Mouse (Mus musculus) kidney, embryonic 15.5 days (tissue): ENCODE results near the gene Ttc9. TPM values are rescaled to one million over a fixed set of nuclear protein-coding genes. Genes with fewer than 3 reads are reported as not detected.

Source experiments
- ATAC-seq: fragments of 200-750 bp; cut with Nextera tagmentation; replicated peaks from 2 replicates; pipeline ENCODE4 v1.8.0; 2017; ENCODE audit warnings: moderate TSS enrichment; ENCODE audit not compliant: low FRiP score
- H3K27ac ChIP-seq: fragments of 300-500 bp; sonication (generic); 2 replicates; pipeline ENCODE4 v1.5.1; 2015; ENCODE audit warnings: mild to moderate bottlenecking, inconsistent platforms
- H3K27me3 ChIP-seq: fragments of 300-500 bp; sonication (generic); 2 replicates; pipeline ENCODE4 v1.6.1; 2015; ENCODE audit warnings: inconsistent platforms
- H3K36me3 ChIP-seq: fragments of 300-500 bp; sonication (generic); 2 replicates; pipeline ENCODE4 v1.6.1; 2015; ENCODE audit warnings: inconsistent platforms
- H3K4me1 ChIP-seq: fragments of 300-500 bp; sonication (generic); 2 replicates; pipeline ENCODE4 v1.6.1; 2015; ENCODE audit warnings: inconsistent platforms
- H3K4me2 ChIP-seq: fragments of 300-500 bp; sonication (generic); 2 replicates; pipeline ENCODE4 v1.6.1; 2015; ENCODE audit warnings: moderate library complexity, mild to moderate bottlenecking, inconsistent platforms
- H3K4me3 ChIP-seq: fragments of 300-500 bp; sonication (generic); replicated peaks from 2 replicates; pipeline ENCODE4 v1.5.1; 2015; ENCODE audit warnings: mild to moderate bottlenecking, inconsistent platforms
- H3K9ac ChIP-seq: fragments of 300-500 bp; sonication (generic); 2 replicates; pipeline ENCODE4 v1.6.1; 2015; ENCODE audit warnings: mild to moderate bottlenecking, inconsistent platforms
- H3K9me3 ChIP-seq: fragments of 300-500 bp; sonication (generic); replicated peaks from 2 replicates; pipeline ENCODE4 v1.6.1; 2016; ENCODE audit warnings: inconsistent platforms
- WGBS: fragments of 180-500 bp; shearing (Covaris S2); methylation state at CpG from one replicate; pipeline ENCODE4 v1.1.7; 2015; ENCODE audit warnings: mixed read lengths; 5-methylcytosine and 5-hydroxymethylcytosine counted together
- polyA plus RNA-seq: library from polyadenylated mRNA; unstranded; fragments of >200 nt; fragmentation: Nextera tagmentation; extraction: Ambion mirVana; gene quantifications from 2 replicates; pipeline ENCODE4 v1.2.1, GENCODE M21; 2015

Gene Ttc9
- polyA plus RNA-seq, 1 experiment from 2014 or later: 1.4 TPM

DNA sequence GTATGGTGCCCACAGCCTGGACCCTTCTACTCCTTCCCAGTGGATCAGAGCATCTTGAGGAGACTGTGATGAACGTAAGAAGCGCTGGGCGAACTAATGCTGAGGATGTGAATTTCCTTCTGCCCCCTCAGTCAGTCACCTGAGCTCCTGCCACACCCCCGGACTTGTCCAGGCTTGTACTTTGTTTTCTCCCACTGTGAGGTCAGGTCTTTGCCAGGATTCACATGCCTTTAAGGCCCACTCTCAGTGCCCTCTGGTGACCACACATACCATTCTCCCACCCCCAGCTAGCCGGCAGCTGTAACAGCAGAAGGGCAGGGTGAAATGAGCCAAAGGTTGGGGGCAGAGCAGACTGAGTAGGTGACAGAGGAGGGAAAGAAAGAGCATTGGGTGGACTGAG, 32.9 kb downstream of the Ttc9 start:
- Histone ChIP-seq H3K4me3 (no peak overlapping the region), H3K36me3 (no peaks in the 10 kb centered on the region), H3K4me2 (no peak overlapping the region), H3K27me3 (no peaks in the 10 kb centered on the region), H3K9ac (no peak overlapping the region), H3K27ac (no peak overlapping the region), H3K9me3 (no peaks in the 10 kb centered on the region), H3K4me1 (no peaks in the 10 kb centered on the region)
- no peak for ATAC-seq
- 64% methylated on average over 5 of the region's 5 CpGs for WGBS

DNA sequence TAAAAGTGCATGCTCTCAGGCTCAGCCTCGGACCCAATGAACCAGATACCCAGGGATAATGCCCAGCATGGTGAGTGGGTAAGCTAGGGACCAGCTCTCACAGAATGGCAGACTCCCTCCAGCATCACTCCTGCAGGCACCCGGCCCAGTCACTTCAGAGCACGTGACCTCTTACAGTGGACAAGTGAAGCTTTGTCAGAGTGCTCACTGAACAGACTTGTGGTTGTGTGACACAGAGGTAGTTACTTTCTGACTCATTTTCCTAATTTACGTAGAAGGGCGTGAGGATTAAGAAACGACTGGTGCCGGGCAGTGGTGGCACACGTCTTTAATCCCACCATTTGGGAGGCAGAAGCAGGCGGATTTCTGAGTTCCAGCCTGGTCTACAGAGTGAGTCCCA, 37.4 kb downstream of the Ttc9 start:
- no peak overlapping the region for H3K9ac ChIP-seq
- WGBS: 84% methylated on average over 9 of the region's 9 CpGs
- H3K4me2 ChIP-seq: no peak overlapping the region
- H3K27me3 ChIP-seq: no peaks in the 10 kb centered on the region
- no peaks in the 10 kb centered on the region for H3K4me1 ChIP-seq
- no peaks in the 10 kb centered on the region for H3K9me3 ChIP-seq
- no peak overlapping the region for H3K4me3 ChIP-seq
- no peaks in the 10 kb centered on the region for H3K36me3 ChIP-seq
- H3K27ac ChIP-seq: no peak overlapping the region
- ATAC-seq: no peak

DNA sequence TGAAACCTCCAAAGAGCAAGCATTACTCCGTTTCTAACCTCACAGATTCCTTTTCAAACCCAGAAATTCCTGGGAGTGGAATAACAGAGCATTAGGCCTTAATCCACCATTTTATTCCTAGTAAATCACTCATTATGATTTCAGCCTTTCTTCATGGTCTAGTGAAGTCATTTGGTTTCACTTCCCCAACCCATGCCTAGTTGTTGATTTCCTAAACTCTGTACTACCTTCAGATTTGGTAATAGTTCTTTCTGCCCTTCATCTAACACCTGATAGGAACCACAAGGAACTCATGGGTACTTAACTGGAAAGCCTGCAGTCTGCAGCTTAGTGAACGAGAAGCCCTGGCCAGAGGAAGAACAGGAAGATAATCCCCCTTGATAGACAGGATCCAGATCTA, 44.5 kb downstream of the Ttc9 start:
- Histone ChIP-seq H3K9me3 (no peaks in the 10 kb centered on the region), H3K4me1 (no peaks in the 10 kb centered on the region), H3K9ac (no peak overlapping the region), H3K27me3 (no peaks in the 10 kb centered on the region), H3K36me3 (no peaks in the 10 kb centered on the region), H3K27ac (no peak overlapping the region), H3K4me2 (no peak overlapping the region), H3K4me3 (no peak overlapping the region)
- ATAC-seq: no peak
- WGBS: 59% methylated on average over 2 of the region's 2 CpGs

DNA sequence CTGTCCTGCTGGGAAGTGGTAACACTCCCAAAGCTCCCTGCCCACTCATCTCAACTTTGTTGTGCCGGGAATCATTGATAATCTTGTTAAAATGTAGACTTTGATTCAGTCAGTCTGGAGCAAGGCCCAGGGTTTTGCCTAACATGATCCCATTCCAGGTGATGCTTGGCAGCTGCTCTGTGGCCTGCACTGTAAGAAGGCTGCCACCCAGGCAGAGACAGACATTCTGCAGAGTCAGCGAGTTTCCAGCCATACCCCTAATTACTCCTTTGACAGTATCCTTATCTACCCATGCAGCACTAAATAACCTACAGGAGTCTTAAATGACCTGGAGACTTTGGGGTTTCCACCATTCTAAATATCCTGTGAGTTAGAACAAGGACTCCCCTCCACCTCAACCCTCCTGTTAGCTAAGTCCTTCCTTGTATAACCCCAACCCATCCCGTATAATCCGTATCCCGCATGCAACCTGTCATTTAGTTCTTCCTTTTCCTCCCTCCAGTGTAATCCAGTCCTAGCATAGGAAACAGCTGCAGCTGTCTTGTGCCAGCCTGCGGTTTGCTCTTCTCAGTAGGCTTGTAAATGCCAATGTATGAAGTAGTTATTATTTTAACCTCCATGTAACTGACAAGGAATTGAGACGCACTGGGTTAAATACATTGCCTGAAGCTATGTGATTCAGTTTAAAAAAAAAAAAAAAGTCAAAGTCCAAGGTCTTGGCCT, 48.9 kb downstream of the Ttc9 start:
- H3K36me3 ChIP-seq: no peaks in the 10 kb centered on the region
- no peak overlapping the region for H3K4me2 ChIP-seq
- H3K9me3 ChIP-seq: no peaks in the 10 kb centered on the region
- ATAC-seq: no peak
- no peak overlapping the region for H3K27ac ChIP-seq
- no peaks in the 10 kb centered on the region for H3K4me1 ChIP-seq
- no peak overlapping the region for H3K4me3 ChIP-seq
- no peak overlapping the region for H3K9ac ChIP-seq
- no peaks in the 10 kb centered on the region for H3K27me3 ChIP-seq
- 75% methylated on average over 7 of the region's 7 CpGs for WGBS

DNA sequence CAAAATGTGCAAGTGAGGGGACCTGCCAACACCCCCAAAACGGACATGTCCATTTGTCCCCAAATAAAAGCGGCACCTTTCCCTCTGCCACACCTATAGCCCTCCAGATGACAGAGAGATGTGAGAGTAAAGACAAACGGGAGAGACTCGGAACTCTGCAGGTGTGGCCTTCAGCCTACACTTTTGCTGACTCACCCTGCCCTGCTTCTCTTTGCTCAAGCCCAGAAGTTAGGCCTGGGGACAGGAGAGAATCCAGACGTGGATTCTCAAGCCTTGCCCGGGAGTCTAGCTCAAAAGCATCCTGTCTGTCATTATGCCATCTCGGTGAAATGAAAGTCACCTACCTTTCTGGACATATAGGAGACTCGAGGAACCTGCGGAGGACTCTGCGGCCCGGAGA, 52.3 kb downstream of the Ttc9 start:
- no peak overlapping the region for H3K4me3 ChIP-seq
- no peaks in the 10 kb centered on the region for H3K36me3 ChIP-seq

DNA sequence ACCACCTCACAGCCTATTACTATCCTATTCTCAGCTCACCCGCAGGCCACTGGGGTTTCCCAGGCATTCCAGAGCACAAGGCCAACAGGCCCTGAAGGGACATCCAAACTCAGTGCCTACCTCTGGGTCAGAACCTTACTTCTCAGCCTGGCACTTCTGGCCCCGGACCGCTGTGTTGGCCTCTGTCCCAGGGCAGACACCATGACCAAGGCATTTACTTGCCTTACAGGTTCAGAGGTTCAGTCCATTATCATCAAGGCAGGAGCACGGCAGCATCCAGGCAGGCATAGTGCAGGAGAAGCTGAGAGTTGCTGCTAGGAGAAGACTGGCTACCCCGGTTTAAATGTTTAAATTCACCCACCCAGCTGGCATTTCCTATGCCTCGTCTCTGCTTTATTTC, 53.0 kb downstream of the Ttc9 start:
- no peak for ATAC-seq
- WGBS: 76% methylated on average over 6 of the region's 6 CpGs

More for the DNA sequence above, 52.3 kb downstream of the Ttc9 start:
- ATAC-seq: no peak
- Histone ChIP-seq H3K4me2 (no peak overlapping the region), H3K27me3 (no peaks in the 10 kb centered on the region), H3K9ac (no peak overlapping the region), H3K4me1 (no peaks in the 10 kb centered on the region), H3K27ac (no peak overlapping the region), H3K9me3 (no peaks in the 10 kb centered on the region)
- WGBS: 69% methylated on average over 11 of the region's 11 CpGs

DNA sequence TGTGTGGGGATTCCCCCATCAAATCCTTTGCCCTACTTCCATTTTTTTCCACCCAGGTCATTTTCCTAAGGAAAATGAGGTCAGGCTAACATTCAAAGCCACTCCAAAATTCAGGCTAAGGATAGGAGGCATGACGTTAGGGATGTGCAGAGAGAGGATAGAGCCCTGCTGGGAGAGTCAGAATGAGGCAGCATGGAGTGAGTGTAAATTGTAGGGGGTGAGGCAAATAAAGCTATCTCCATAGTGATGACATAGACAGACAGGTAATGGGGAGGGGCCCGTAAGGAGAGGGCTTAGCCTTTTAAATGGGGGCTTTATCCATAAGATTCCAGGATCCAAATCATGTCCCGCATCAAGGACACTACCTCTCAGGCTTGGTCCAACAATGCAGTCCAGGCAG, 54.9 kb downstream of the Ttc9 start:
- Histone ChIP-seq H3K4me2 (no peak overlapping the region), H3K36me3 (no peaks in the 10 kb centered on the region), H3K9me3 (no peaks in the 10 kb centered on the region), H3K9ac (no peak overlapping the region), H3K27me3 (no peaks in the 10 kb centered on the region), H3K4me1 (no peaks in the 10 kb centered on the region), H3K4me3 (no peak overlapping the region), H3K27ac (no peak overlapping the region)
- no peak for ATAC-seq
- 53% methylated on average over 3 of the region's 3 CpGs for WGBS

More for the DNA sequence above, 53.0 kb downstream of the Ttc9 start:
- no peaks in the 10 kb centered on the region for H3K36me3 ChIP-seq
- H3K27ac ChIP-seq: no peak overlapping the region
- H3K4me2 ChIP-seq: no peak overlapping the region
- H3K9me3 ChIP-seq: no peaks in the 10 kb centered on the region
- no peak overlapping the region for H3K9ac ChIP-seq
- H3K27me3 ChIP-seq: no peaks in the 10 kb centered on the region
- H3K4me3 ChIP-seq: no peak overlapping the region
- no peaks in the 10 kb centered on the region for H3K4me1 ChIP-seq

DNA sequence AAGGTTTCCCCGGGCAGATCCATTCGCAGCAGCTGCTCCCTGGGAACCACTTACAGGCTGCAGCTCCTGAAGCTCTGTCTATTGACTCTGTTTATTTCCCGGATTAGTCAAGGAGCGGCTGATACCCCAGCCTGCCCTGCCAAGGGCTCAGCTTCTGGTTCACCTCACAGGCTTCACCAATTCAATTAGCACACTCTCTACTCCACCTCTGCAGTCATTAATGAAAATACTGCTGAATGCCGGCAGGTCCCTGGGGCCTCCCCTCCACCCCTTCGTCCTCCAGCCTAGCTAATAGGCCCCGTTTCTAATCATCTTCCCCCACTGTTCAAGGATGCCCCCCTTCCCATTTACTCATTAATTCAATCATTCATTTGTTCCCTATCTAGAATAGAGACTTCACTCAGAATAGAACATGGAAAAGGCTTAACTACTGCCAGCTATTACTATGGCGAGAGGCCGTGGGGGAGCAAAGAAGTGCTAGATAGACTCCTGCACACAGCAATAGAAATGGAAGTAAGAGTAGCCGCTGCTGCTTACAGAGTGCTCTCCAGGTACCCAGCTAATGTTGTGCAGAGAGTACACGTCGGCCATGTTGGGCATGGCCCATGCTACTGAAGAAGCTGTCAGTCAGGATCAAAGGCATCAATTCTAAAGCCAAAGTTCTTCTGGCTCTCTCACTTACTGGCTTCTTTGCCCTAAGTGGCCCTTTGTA, 55.5 kb downstream of the Ttc9 start:
- Histone ChIP-seq H3K4me3 (no peak overlapping the region), H3K4me2 (no peak overlapping the region), H3K9ac (no peak overlapping the region), H3K4me1 (no peaks in the 10 kb centered on the region), H3K27ac (no peak overlapping the region), H3K9me3 (no peaks in the 10 kb centered on the region), H3K36me3 (no peaks in the 10 kb centered on the region), H3K27me3 (no peaks in the 10 kb centered on the region)
- no peak for ATAC-seq
- WGBS: 54% methylated on average over 12 of the region's 12 CpGs

DNA sequence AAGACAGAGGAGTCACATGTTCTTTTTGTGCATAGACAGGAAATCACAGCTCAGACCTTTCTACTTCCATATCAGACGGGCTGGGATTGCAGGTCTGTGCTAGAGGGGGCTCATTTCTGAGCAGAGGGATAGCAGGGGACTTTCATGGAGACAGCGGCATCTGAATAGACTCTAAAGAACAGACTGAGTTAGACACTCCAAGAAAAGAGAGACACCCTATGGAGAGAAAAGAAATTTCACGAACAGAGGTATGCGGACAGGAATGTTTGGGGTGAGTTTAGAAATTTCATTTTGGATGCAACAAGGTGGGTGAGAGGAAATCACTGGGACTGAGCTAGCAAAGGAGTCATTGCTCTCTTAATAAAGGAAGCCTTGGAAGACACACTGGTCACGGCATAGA, 56.8 kb downstream of the Ttc9 start:
- Histone ChIP-seq H3K36me3 (no peaks in the 10 kb centered on the region), H3K4me1 (no peaks in the 10 kb centered on the region), H3K9ac (no peak overlapping the region), H3K27ac (no peak overlapping the region), H3K4me2 (no peak overlapping the region), H3K27me3 (no peaks in the 10 kb centered on the region), H3K4me3 (no peak overlapping the region), H3K9me3 (no peaks in the 10 kb centered on the region)
- no peak for ATAC-seq
- 80% methylated on average over 5 of the region's 5 CpGs for WGBS

DNA sequence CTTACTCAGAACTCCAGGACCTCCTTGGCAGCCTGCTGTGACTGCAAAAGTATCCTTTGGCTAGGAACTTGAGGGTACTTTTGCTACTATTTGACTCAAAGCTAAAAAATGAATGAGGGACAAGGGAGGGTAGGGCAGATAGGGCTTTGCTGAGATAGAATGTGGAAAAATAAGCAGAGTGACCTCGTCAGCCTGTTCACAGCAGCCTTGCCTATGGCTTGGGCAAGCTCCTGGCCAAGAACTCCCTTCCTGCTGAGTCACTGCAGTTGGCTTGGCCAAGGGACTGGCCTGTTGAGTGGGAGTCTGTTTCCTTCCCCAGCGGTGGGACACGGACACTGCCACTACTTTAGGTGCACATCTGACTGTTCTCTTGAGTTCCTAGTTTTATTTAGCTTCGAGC, 57.5 kb downstream of the Ttc9 start:
- H3K9me3 ChIP-seq: no peaks in the 10 kb centered on the region
- no peak overlapping the region for H3K4me2 ChIP-seq
- no peak overlapping the region for H3K27ac ChIP-seq
- no peaks in the 10 kb centered on the region for H3K4me1 ChIP-seq
- H3K36me3 ChIP-seq: no peaks in the 10 kb centered on the region
- no peak for ATAC-seq
- H3K9ac ChIP-seq: no peak overlapping the region
- WGBS: 82% methylated on average over 4 of the region's 4 CpGs
- no peak overlapping the region for H3K4me3 ChIP-seq
- H3K27me3 ChIP-seq: no peaks in the 10 kb centered on the region

DNA sequence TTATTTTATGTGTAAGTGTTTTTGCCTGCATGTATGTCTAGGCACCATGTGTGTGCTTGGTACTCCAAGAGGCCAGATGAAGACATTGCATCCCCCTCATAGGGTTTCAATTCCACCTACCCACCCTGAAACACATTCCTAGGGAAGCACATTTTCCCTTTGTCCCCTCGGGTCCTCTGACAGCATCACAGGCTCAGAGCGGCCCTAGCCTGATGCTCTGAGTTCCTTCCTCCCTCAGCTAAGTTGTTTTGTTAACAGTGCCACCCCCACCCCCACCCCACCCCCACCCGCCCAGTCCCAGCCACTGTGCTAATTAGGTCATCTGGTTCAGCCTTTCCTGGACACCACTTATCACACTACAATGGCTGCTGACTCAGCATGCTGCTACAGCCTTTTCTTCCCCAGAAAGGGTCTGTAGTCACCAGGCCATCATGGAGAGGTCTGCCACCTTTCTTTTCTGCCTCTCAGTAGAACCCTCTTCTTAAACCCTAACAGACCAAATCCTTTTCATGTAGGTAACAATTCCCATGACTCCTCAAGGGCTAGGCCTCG, 58.5 kb downstream of the Ttc9 start:
- Histone ChIP-seq H3K27me3 (no peaks in the 10 kb centered on the region), H3K4me1 (no peaks in the 10 kb centered on the region), H3K27ac (no peak overlapping the region), H3K4me3 (no peak overlapping the region), H3K9ac (no peak overlapping the region), H3K4me2 (no peak overlapping the region), H3K36me3 (no peaks in the 10 kb centered on the region), H3K9me3 (no peaks in the 10 kb centered on the region)
- 35% methylated on average over 4 of the region's 4 CpGs for WGBS
- ATAC-seq: no peak

DNA sequence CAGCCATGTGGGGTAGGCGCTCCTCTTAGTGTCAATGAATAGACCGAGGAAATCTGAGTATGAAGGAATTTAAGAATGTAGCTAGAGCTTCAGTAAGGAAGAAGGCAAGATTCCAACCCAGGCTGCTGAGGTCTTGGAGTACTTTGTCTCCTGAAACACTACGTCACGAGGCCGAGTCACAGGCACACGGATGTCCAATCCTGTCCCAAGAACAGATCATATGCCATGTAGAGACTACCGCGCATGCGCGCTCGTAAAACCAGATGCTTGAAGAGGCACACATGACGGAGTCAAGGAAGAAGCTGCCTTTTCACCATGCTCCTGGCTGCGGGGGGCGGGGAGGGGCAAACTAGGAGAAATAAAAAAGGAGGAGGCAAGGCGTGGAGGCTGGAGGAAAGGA, 59.1 kb downstream of the Ttc9 start:
- H3K4me3 ChIP-seq: no peak overlapping the region
- no peak overlapping the region for H3K4me2 ChIP-seq
- peak overlapping the region; percentile 3; the same call in 1 of the 2 replicates for H3K27ac ChIP-seq
- no peaks in the 10 kb centered on the region for H3K27me3 ChIP-seq
- no peaks in the 10 kb centered on the region for H3K9me3 ChIP-seq
- no peak for ATAC-seq
- no peak overlapping the region for H3K9ac ChIP-seq
- no peaks in the 10 kb centered on the region for H3K4me1 ChIP-seq
- 90% methylated on average over 15 of the region's 15 CpGs for WGBS
- H3K36me3 ChIP-seq: no peaks in the 10 kb centered on the region
